Mouse (Mus musculus) adrenal gland, postnatal 14 days (tissue): ENCODE results near the gene Fkrp. TPM values are rescaled to one million over a fixed set of nuclear protein-coding genes. Genes with fewer than 3 reads are reported as not detected.

ENCODE experiments used
- DNase-seq: peaks from one replicate; pipeline ENCODE4 v3.0.0; 2021; ENCODE audit warnings: mixed read lengths
- total RNA-seq: library from RNA; stranded (reverse); gene quantifications from 2 replicates; pipeline ENCODE4 v1.2.3, GENCODE M21; 2021

Gene Fkrp
- total RNA-seq, 1 experiment from 2014 or later: 23.8 TPM

DNA sequence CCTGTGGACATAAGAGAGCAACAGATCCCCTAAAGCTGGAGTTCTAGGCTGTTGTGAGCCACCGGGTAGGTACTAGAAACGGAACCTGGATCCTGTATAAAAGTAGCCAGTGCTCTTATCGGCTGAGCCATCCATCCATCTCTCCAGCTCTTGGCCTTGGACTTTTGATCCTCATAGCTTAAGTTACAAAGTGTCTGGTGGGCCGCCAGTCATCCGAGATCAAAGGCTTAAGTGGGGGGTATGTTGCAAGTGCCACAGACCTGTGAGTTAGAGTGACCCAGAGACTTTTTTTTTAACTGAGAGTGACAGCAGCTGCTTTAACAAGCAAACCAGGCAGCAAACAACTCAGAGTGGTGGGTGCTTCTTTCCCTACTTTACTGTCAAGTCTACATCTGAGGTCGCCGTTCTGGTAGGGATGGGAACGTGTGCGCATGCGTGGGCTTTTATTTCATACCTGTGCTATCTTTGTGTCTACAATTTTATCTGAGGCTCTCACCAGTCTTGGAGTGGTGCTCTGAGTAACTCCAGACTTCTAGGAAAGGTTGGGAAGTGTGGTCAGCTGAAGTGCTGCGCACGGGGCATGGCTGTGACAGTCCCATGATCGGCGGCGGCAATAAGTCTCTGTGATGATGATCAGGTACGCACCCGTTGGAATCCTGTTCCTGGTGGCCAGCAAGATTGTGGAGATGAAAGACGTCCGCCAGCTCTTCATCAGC is 23.4 kb downstream of the Fkrp start:
- peak; percentile 27 for DNase-seq

- DNase-seq: peak; percentile 18
Measured at GRCm38 (mm10) chr7:16792316-16792715, 24.2 kb downstream of the Fkrp start.

- DNase-seq: no peak
Measured at GRCm38 (mm10) chr7:16785541-16786083, 30.9 kb downstream of the Fkrp start.

DNA sequence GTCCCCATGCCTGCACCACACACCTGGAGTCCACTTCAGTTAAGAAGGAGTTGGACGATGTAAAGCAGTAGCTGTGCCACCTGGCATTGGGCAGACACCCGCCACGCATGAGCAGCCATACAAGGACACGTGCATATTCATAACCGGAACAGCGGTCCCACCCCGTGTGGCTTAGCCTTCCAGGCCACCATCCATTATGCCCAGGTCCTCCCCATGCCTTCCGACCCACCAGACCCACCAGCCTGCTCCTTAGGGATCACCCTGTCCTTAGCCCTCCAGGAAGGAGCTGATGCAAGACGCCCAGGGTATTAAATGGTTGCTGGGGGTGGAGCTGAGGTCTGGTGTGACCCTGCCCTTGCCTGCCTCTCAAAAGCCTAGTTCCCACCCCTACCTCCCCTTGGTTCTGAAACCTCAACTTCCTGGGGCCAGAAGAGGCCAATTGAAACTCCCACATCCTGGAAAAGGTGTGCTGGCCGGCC is 32.0 kb downstream of the Fkrp start:
- peak; percentile 27 for DNase-seq

DNA sequence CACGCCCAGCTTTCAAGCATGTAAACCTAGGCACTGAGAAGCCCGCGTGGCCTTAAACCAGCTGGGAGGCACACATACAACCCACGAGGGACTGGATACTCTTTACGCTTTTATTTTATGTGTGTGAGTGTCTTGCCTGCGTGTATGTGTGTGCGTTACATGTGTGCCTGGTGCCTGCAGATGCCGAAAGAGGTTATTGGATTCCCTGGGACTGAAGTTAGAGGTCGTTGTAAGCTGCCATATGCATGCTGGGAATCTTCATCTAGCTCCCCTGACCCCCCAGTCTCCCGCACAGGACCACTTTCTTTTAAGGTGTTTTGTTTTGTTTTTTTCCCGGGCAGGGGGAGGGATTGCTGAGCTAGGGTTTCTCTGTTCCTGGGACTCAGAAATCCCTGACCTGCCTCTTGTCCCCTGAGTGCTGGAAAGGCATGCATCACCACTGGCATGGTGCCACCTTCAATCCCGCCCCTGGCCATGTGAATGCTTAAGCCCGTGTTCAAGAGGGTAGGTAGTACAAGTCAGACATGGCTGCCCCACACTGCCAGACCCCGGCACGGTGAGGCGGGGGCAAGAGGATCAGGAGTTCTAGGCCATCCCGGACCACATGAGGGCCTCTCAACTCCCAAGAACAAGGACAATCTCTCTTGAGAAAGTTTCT is 32.6 kb downstream of the Fkrp start:
- DNase-seq: peak; percentile 85

DNA sequence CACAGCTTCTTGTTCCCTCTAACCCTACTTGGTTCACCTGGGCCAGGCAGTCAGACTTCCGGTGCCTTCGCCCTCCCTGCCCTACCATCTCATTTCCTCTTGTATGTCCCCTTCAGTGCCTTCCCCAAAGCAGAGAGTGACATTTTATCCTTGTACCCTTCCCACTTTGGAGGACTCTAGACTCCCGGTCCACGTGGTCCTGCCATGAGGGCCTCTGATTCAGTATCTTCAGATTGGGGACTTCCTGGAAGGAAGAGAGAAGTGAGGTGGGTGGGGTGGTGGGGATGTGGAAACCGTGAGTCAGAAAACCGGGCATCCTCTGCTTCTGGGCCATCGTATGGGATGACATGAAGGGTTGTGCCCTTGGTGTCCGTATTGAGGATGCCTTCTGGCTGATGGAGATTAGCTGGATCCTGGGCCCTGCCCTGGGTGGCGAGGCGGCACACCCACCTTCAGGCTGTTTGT is 33.3 kb downstream of the Fkrp start:
- no peak for DNase-seq

- DNase-seq: no peak
Measured at GRCm38 (mm10) chr7:16782555-16783125, 33.9 kb downstream of the Fkrp start.

GRCm38 (mm10) chr7:16781816-16782554 is 34.5 kb downstream of the Fkrp start:
- DNase-seq: peak; percentile 46

DNA sequence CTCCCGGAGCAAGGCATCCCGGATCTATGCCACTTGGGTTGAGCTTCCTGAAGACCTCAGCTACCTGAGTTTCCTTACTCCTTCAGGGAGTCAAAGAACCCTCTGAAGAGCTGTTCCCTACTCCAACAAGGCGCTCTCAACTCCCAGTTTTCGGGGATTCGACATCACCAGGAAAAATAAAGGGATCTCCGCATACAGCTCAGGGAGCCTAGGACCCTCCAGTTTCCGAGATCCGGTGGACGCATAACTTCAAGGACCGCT is 35.0 kb downstream of the Fkrp start:
- no peak for DNase-seq

- DNase-seq: peak; percentile 94
Measured at GRCm38 (mm10) chr7:16780825-16781554, 35.5 kb downstream of the Fkrp start, which contains the start of gene Slc1a5. Gene Slc1a5, plus strand, starts transcription at chr7:16781340.

DNA sequence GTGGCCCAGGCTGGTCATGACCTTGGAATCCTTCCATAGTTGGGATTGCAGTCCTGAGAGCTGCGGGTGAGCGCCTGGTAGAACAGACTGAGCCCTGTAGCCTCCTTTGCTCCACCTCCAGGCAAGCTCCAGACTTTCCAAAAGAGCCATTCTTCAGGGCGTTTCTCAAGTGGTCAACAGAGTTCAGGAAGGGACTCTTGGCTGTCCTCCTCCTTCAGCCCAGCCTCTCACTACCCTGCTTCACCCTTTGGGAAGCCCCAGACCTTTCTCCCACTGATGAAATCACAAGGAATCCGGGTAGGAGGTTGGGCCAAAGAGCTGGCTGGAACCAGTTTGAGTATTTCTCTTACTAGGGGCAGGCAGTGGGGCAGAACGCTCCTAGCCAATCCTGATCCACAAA is 36.5 kb downstream of the Fkrp start:
- DNase-seq: peak; percentile 68

DNA sequence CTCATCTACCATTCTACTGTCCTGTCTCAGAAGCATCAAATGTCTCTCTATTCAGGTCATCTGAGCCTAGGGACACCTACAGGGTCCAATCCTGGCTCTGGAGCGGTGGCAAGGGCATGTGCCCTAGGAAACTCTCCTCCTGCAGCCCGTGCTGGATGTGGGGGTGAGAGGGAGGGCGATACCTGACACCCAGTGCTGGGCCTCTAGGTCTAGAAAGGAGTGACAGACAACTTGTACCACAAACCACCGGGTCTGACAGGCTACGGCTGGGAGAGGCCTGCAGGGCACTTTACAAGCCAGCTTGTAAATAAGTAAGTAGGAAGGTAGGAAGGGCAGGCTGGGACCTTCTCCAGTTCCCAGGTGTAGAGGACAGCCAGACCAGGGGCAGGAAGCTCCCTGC is 40.6 kb downstream of the Fkrp start:
- no peak for DNase-seq

- no peak for DNase-seq
Measured at GRCm38 (mm10) chr7:16766443-16766842, 50.1 kb downstream of the Fkrp start.

- peak; percentile 60 for DNase-seq
Measured at GRCm38 (mm10) chr7:16763463-16764218, 52.9 kb downstream of the Fkrp start.

DNA sequence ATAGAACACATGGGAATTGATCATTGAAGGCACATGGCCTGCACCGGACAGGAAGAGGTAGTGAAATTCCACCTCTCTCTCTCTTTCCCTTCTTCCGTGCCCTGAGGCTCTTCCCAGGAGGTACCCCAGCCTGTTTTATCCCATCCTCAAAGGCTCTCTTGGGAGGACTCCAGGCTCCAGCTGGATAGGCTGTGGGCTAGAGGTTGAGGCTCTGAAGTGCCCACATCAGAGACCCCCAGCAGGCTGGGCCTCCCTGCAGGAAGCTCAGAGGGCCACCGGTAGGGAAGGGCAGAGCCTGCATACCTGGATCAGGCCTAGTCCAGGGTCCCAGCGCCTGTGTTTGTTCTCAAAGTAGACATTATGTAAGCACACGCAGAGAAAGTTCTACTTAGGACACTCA is 54.9 kb downstream of the Fkrp start:
- peak; percentile 26 for DNase-seq

DNA sequence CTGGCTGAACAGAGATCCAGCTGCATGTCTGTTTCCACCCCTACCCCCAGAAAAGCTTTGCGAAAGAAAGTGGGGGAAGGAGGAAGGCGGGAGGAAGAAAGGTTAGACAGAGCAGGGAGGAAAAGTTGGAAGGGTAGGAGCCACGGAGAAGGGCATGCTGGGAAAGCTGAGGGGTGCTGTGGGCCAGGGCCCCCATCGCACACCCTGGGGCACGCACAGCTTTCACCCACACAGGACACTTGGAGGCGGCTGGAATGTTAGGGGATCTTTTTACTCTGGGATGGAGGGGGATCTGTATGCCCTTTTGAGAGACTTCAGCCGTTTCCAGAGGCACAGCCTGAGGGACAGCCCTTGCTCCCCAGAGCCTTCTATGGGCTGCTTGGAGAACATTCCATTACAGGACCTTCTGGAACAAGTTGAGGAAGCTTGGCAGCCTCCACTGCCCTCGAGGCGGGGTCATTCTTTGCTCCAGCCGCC is 55.5 kb downstream of the Fkrp start:
- peak; percentile 77 for DNase-seq

- DNase-seq: peak; percentile 73
Measured at GRCm38 (mm10) chr7:16760292-16760691, 56.2 kb downstream of the Fkrp start.
